Mouse (Mus musculus): Measurements from ENCODE around the gene Rps9.

- TF ChIP-seq CTCF (conservative IDR thresholded peaks at IDR 0.05; ENCODE audit: insufficient read depth, insufficient read length, low read depth, low read length) (no peak), POLR2A (IDR thresholded peaks at IDR 0.05; ENCODE audit: low read depth, low read length) (no peak)
Measured at GRCm38 (mm10) chr7:3685400-3686187, 18.2 kb upstream of the Rps9 start.
